Mouse (Mus musculus) heart, embryonic 13.5 days (tissue): ENCODE results near the gene Hs3st4. TPM values are rescaled to one million over a fixed set of nuclear protein-coding genes. Genes with fewer than 3 reads are reported as not detected.

Source experiments
- ATAC-seq: fragments of 200-750 bp; cut with Nextera tagmentation; 2 replicates; pipeline ENCODE4 v1.8.0; 2017; ENCODE audit warnings: moderate TSS enrichment; ENCODE audit not compliant: insufficient number of reproducible peaks, low FRiP score, low TSS enrichment; ENCODE audit errors: extremely low read depth
- H3K27ac ChIP-seq: fragments of 300-500 bp; sonication (generic); replicated peaks from 2 replicates; pipeline ENCODE4 v1.5.1; 2015; ENCODE audit warnings: moderate library complexity, mild to moderate bottlenecking, inconsistent platforms
- H3K27me3 ChIP-seq: fragments of 300-500 bp; sonication (generic); replicated peaks from 2 replicates; pipeline ENCODE4 v1.6.1; 2015; ENCODE audit warnings: mild to moderate bottlenecking, inconsistent platforms
- H3K36me3 ChIP-seq: fragments of 300-500 bp; sonication (generic); 2 replicates; pipeline ENCODE4 v1.6.1; 2015; ENCODE audit warnings: mild to moderate bottlenecking, inconsistent platforms
- H3K4me1 ChIP-seq: fragments of 300-500 bp; sonication (generic); 2 replicates; pipeline ENCODE4 v1.6.1; 2015; ENCODE audit warnings: inconsistent platforms
- H3K4me2 ChIP-seq: fragments of 300-500 bp; sonication (generic); 2 replicates; pipeline ENCODE4 v1.6.1; 2015; ENCODE audit warnings: inconsistent platforms, mild to moderate bottlenecking, moderate library complexity
- H3K4me3 ChIP-seq: fragments of 300-500 bp; sonication (generic); 2 replicates; pipeline ENCODE4 v1.5.1; 2015; ENCODE audit warnings: moderate library complexity, mild to moderate bottlenecking, inconsistent platforms
- H3K9ac ChIP-seq: fragments of 300-500 bp; sonication (generic); 2 replicates; pipeline ENCODE4 v1.6.1; 2015; ENCODE audit warnings: inconsistent platforms, mild to moderate bottlenecking, moderate library complexity
- H3K9me3 ChIP-seq: fragments of 300-500 bp; sonication (generic); 2 replicates; pipeline ENCODE4 v1.6.1; 2016; ENCODE audit warnings: inconsistent platforms
- WGBS: fragments of 180-500 bp; shearing (Covaris S2); methylation state at CpG from one replicate; pipeline ENCODE4 v1.1.7; 2015; ENCODE audit warnings: mixed read lengths; 5-methylcytosine and 5-hydroxymethylcytosine counted together
- polyA plus RNA-seq: library from polyadenylated mRNA; unstranded; fragments of >200 nt; fragmentation: Nextera tagmentation; extraction: Ambion mirVana; gene quantifications from 2 replicates; pipeline ENCODE4 v1.2.1, GENCODE M21; 2015

The Hs3st4 gene
- polyA plus RNA-seq, 1 experiment from 2014 or later, result 0.59 TPM

- no peak overlapping the region for H3K4me2 ChIP-seq
- H3K9me3 ChIP-seq, result no peaks in the 10 kb centered on the region
- H3K36me3 ChIP-seq, result no peaks in the 10 kb centered on the region
- H3K27me3 ChIP-seq, result 0 out of 2 replicates have a peak, but pooled peaks cover 3% of the 10 kb centered on the region
- no peak overlapping the region for H3K4me3 ChIP-seq
- ATAC-seq, result no peak
- H3K9ac ChIP-seq, result no peak overlapping the region
- no peak overlapping the region for H3K27ac ChIP-seq
- 54% methylated on average over 7 of the region's 7 CpGs for WGBS
- no peaks in the 10 kb centered on the region for H3K4me1 ChIP-seq
Measured at GRCm38 (mm10) chr7:123998601-123999000, 15.9 kb downstream of the Hs3st4 start.

- Histone ChIP-seq H3K9ac (no peak overlapping the region), H3K4me1 (no peaks in the 10 kb centered on the region), H3K27me3 (no peaks in the 10 kb centered on the region), H3K27ac (no peak overlapping the region), H3K36me3 (no peaks in the 10 kb centered on the region), H3K4me2 (no peak overlapping the region), H3K9me3 (peaks cover 4% of the 10 kb centered on the region; the same call in 1 of the 2 replicates), H3K4me3 (no peak overlapping the region)
- 74% methylated on average over 5 of the region's 5 CpGs for WGBS
- ATAC-seq, result no peak
Measured at GRCm38 (mm10) chr7:124026908-124027307, 44.2 kb downstream of the Hs3st4 start.

- Histone ChIP-seq H3K4me1 (no peaks in the 10 kb centered on the region), H3K4me3 (no peak overlapping the region), H3K9me3 (peaks cover 4% of the 10 kb centered on the region; the same call in 1 of the 2 replicates), H3K36me3 (no peaks in the 10 kb centered on the region), H3K27ac (no peak overlapping the region), H3K9ac (no peak overlapping the region), H3K4me2 (no peak overlapping the region), H3K27me3 (no peaks in the 10 kb centered on the region)
- 39% methylated on average over 2 of the region's 2 CpGs for WGBS
- ATAC-seq, result no peak
Measured at GRCm38 (mm10) chr7:124032236-124032635, 49.6 kb downstream of the Hs3st4 start.

- no peak for ATAC-seq
- Histone ChIP-seq H3K27me3 (no peaks in the 10 kb centered on the region), H3K27ac (no peak overlapping the region), H3K4me2 (no peak overlapping the region), H3K9me3 (peaks cover 4% of the 10 kb centered on the region; the same call in 1 of the 2 replicates), H3K36me3 (no peaks in the 10 kb centered on the region), H3K4me1 (no peaks in the 10 kb centered on the region), H3K4me3 (no peak overlapping the region), H3K9ac (no peak overlapping the region)
- 71% methylated on average over 2 of the region's 2 CpGs for WGBS
Measured at GRCm38 (mm10) chr7:124033332-124033731, 50.7 kb downstream of the Hs3st4 start.

- H3K9ac ChIP-seq, result no peak overlapping the region
- H3K4me1 ChIP-seq, result no peaks in the 10 kb centered on the region
- 62% methylated on average over 5 of the region's 5 CpGs for WGBS
- H3K9me3 ChIP-seq, result no peaks in the 10 kb centered on the region
- no peak for ATAC-seq
- H3K27ac ChIP-seq, result no peak overlapping the region
- H3K27me3 ChIP-seq, result no peaks in the 10 kb centered on the region
- H3K4me2 ChIP-seq, result no peak overlapping the region
- H3K36me3 ChIP-seq, result no peaks in the 10 kb centered on the region
- no peak overlapping the region for H3K4me3 ChIP-seq
Measured at GRCm38 (mm10) chr7:124037281-124037700, 54.6 kb downstream of the Hs3st4 start.

GRCm38 (mm10) chr7:124039142-124039541 lies 56.5 kb downstream of the Hs3st4 start:
- ATAC-seq, result no peak
- no peaks in the 10 kb centered on the region for H3K36me3 ChIP-seq
- H3K4me1 ChIP-seq, result no peaks in the 10 kb centered on the region
- H3K27ac ChIP-seq, result no peak overlapping the region
- 75% methylated on average over 5 of the region's 5 CpGs for WGBS
- no peaks in the 10 kb centered on the region for H3K9me3 ChIP-seq
- H3K4me3 ChIP-seq, result no peak overlapping the region
- H3K4me2 ChIP-seq, result no peak overlapping the region
- H3K27me3 ChIP-seq, result no peaks in the 10 kb centered on the region
- H3K9ac ChIP-seq, result no peak overlapping the region

GRCm38 (mm10) chr7:124047382-124047781 lies 64.7 kb downstream of the Hs3st4 start:
- Histone ChIP-seq H3K27me3 (no peaks in the 10 kb centered on the region), H3K9me3 (no peaks in the 10 kb centered on the region), H3K4me1 (no peaks in the 10 kb centered on the region), H3K9ac (no peak overlapping the region), H3K27ac (no peak overlapping the region), H3K36me3 (no peaks in the 10 kb centered on the region), H3K4me2 (no peak overlapping the region), H3K4me3 (no peak overlapping the region)
- ATAC-seq, result no peak

GRCm38 (mm10) chr7:124048971-124049370 lies 66.3 kb downstream of the Hs3st4 start:
- no peak overlapping the region for H3K4me3 ChIP-seq
- no peaks in the 10 kb centered on the region for H3K27me3 ChIP-seq
- H3K9me3 ChIP-seq, result no peaks in the 10 kb centered on the region
- 58% methylated on average over 1 of the region's 1 CpGs for WGBS
- H3K4me2 ChIP-seq, result no peak overlapping the region
- H3K27ac ChIP-seq, result no peak overlapping the region
- no peak overlapping the region for H3K9ac ChIP-seq
- H3K36me3 ChIP-seq, result no peaks in the 10 kb centered on the region
- H3K4me1 ChIP-seq, result no peaks in the 10 kb centered on the region
- no peak for ATAC-seq

GRCm38 (mm10) chr7:124050421-124050820 lies 67.8 kb downstream of the Hs3st4 start:
- Histone ChIP-seq H3K4me1 (no peaks in the 10 kb centered on the region), H3K4me2 (no peak overlapping the region), H3K9ac (no peak overlapping the region), H3K27ac (no peak overlapping the region), H3K27me3 (no peaks in the 10 kb centered on the region), H3K4me3 (no peak overlapping the region), H3K9me3 (no peaks in the 10 kb centered on the region), H3K36me3 (no peaks in the 10 kb centered on the region)
- 69% methylated on average over 5 of the region's 5 CpGs for WGBS
- ATAC-seq, result no peak

GRCm38 (mm10) chr7:124083741-124084140 lies 101.1 kb downstream of the Hs3st4 start:
- Histone ChIP-seq H3K9me3 (no peaks in the 10 kb centered on the region), H3K4me3 (no peak overlapping the region), H3K36me3 (no peaks in the 10 kb centered on the region), H3K4me1 (no peaks in the 10 kb centered on the region), H3K27ac (no peak overlapping the region), H3K27me3 (no peaks in the 10 kb centered on the region), H3K9ac (no peak overlapping the region), H3K4me2 (no peak overlapping the region)
- no peak for ATAC-seq
- WGBS, result 65% methylated on average over 1 of the region's 1 CpGs

- WGBS, result 1% methylated on average over 2 of the region's 2 CpGs
Measured at GRCm38 (mm10) chr7:124129019-124129418, 146.3 kb downstream of the Hs3st4 start.

GRCm38 (mm10) chr7:124131312-124131711 lies 148.6 kb downstream of the Hs3st4 start:
- Histone ChIP-seq H3K4me2 (no peak overlapping the region), H3K36me3 (no peaks in the 10 kb centered on the region), H3K4me3 (no peak overlapping the region), H3K9me3 (no peaks in the 10 kb centered on the region), H3K9ac (no peak overlapping the region), H3K27ac (no peak overlapping the region), H3K4me1 (no peaks in the 10 kb centered on the region), H3K27me3 (no peaks in the 10 kb centered on the region; the same call in 1 of the 2 replicates)
- 69% methylated on average over 7 of the region's 7 CpGs for WGBS
- ATAC-seq, result no peak

More at GRCm38 (mm10) chr7:124129019-124129418, 146.3 kb downstream of the Hs3st4 start:
- H3K9ac ChIP-seq, result no peak overlapping the region
- H3K27ac ChIP-seq, result no peak overlapping the region
- H3K4me1 ChIP-seq, result no peaks in the 10 kb centered on the region
- no peak overlapping the region for H3K4me2 ChIP-seq
- H3K9me3 ChIP-seq, result no peaks in the 10 kb centered on the region
- ATAC-seq, result no peak
- H3K4me3 ChIP-seq, result no peak overlapping the region
- H3K27me3 ChIP-seq, result peaks cover 6% of the 10 kb centered on the region; the same call in 1 of the 2 replicates
- no peaks in the 10 kb centered on the region for H3K36me3 ChIP-seq
